Mouse (Mus musculus) hindbrain, embryonic 11.5 days (tissue): ENCODE results near the gene Oca2. TPM values are rescaled to one million over a fixed set of nuclear protein-coding genes. Genes with fewer than 3 reads are reported as not detected.
A peak's percentile ranks its signal among the peaks of the same experiment; 100 is the strongest.

Source experiments
- ATAC-seq: fragments of 200-750 bp; cut with Nextera tagmentation; 2 replicates; pipeline ENCODE4 v1.8.0; 2017; ENCODE audit warnings: mild to moderate bottlenecking, moderate TSS enrichment, moderate library complexity; ENCODE audit not compliant: low FRiP score
- DNase-seq: peaks from one replicate; pipeline ENCODE4 v3.0.0-alpha.2; 2015; ENCODE audit warnings: low spot score
- H3K27ac ChIP-seq: fragments of 300-500 bp; sonication (generic); 2 replicates; pipeline ENCODE4 v1.5.1; 2014; ENCODE audit warnings: mild to moderate bottlenecking, low read depth, low read length
- H3K27me3 ChIP-seq: fragments of 300-500 bp; sonication (generic); 2 replicates; pipeline ENCODE4 v1.6.1; 2014; ENCODE audit warnings: mild to moderate bottlenecking, low read length, moderate library complexity, mixed read lengths; ENCODE audit not compliant: control insufficient read depth, insufficient read depth
- H3K36me3 ChIP-seq: fragments of 300-500 bp; sonication (generic); 2 replicates; pipeline ENCODE4 v1.6.1; 2014; ENCODE audit warnings: mild to moderate bottlenecking, low read length, moderate library complexity, mixed read lengths; ENCODE audit not compliant: control insufficient read depth, insufficient read depth
- H3K4me1 ChIP-seq: fragments of 300-500 bp; sonication (generic); replicated peaks from 2 replicates; pipeline ENCODE4 v1.6.1; 2014; ENCODE audit warnings: low read length, mixed read lengths; ENCODE audit not compliant: control insufficient read depth, insufficient read depth
- H3K4me2 ChIP-seq: fragments of 300-500 bp; sonication (generic); replicated peaks from 2 replicates; pipeline ENCODE4 v1.6.1; 2014; ENCODE audit warnings: mild to moderate bottlenecking, low read depth, low read length
- H3K4me3 ChIP-seq: fragments of 300-500 bp; sonication (generic); 2 replicates; pipeline ENCODE4 v1.5.1; 2014; ENCODE audit warnings: low read depth, low read length
- H3K9ac ChIP-seq: fragments of 300-500 bp; sonication (generic); 2 replicates; pipeline ENCODE4 v1.6.1; 2014; ENCODE audit warnings: low read depth, low read length
- H3K9me3 ChIP-seq: fragments of 300-500 bp; sonication (generic); 2 replicates; pipeline ENCODE4 v1.6.1; 2016; ENCODE audit warnings: low read length; ENCODE audit not compliant: control insufficient read depth
- WGBS: fragments of 180-500 bp; shearing (Covaris S2); extraction: QIAGEN DNeasy Blood & Tissue Kit; methylation state at CpG from one replicate; pipeline ENCODE4 v1.1.7; 2014; 5-methylcytosine and 5-hydroxymethylcytosine counted together
- polyA plus RNA-seq: library from polyadenylated mRNA; unstranded; fragments of >200 nt; fragmentation: Nextera tagmentation; extraction: Ambion mirVana; gene quantifications from 2 replicates; pipeline ENCODE4 v1.2.1, GENCODE M21; 2014

Oca2 gene
- polyA plus RNA-seq, 1 experiment from 2014 or later = 0.56 TPM

DNA sequence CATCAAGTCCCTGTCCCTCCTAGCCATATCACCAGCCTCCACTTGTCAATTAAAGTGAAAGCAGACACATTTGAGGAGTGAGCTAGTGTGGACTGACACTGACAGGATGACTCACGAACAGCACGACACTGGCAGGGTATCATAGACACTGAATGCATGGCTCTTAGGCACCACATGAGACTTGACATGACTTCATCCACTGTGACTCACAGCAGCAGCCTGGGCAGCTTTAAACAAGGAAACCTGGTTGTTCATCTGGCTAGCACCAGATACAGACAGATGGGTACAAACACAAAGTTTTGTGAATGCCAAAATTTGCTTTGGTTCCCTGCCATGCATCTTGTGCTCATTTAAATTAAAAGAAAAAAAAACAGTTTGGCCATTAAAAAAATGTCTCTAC, 182.4 kb downstream of the Oca2 start:
- Histone ChIP-seq H3K27ac (no peak overlapping the region), H3K4me2 (no peak overlapping the region), H3K9me3 (no peaks in the 10 kb centered on the region), H3K4me1 (no peaks in the 10 kb centered on the region), H3K4me3 (no peak overlapping the region), H3K36me3 (no peaks in the 10 kb centered on the region), H3K27me3 (no peaks in the 10 kb centered on the region), H3K9ac (no peak overlapping the region)
- no peak for ATAC-seq
- no peak for DNase-seq
- WGBS = 74% methylated on average over 2 of the region's 2 CpGs

GRCm38 (mm10) chr7:56423548-56423947, 184.0 kb downstream of the Oca2 start:
- Histone ChIP-seq H3K4me3 (no peak overlapping the region), H3K27me3 (no peaks in the 10 kb centered on the region), H3K4me1 (no peaks in the 10 kb centered on the region), H3K4me2 (no peak overlapping the region), H3K9ac (no peak overlapping the region), H3K36me3 (no peaks in the 10 kb centered on the region), H3K9me3 (no peaks in the 10 kb centered on the region), H3K27ac (no peak overlapping the region)
- DNase-seq (no peak), ATAC-seq (no peak)
- WGBS = 94% methylated on average over 2 of the region's 2 CpGs

GRCm38 (mm10) chr7:56460814-56461520, 221.4 kb downstream of the Oca2 start:
- Histone ChIP-seq H3K4me2 (no peak overlapping the region), H3K4me3 (no peak overlapping the region), H3K9me3 (no peaks in the 10 kb centered on the region), H3K27ac (no peak overlapping the region), H3K36me3 (no peaks in the 10 kb centered on the region), H3K9ac (no peak overlapping the region), H3K4me1 (no peaks in the 10 kb centered on the region), H3K27me3 (no peaks in the 10 kb centered on the region)
- peak; percentile 60; the same call in 1 of the 2 replicates for ATAC-seq
- peak; percentile 3 for DNase-seq
- WGBS = 79% methylated on average over 4 of the region's 4 CpGs

GRCm38 (mm10) chr7:56498242-56498641, 258.7 kb downstream of the Oca2 start:
- 73% methylated on average over 2 of the region's 2 CpGs for WGBS
- H3K9me3 ChIP-seq = no peaks in the 10 kb centered on the region
- no peaks in the 10 kb centered on the region for H3K36me3 ChIP-seq
- no peaks in the 10 kb centered on the region for H3K4me1 ChIP-seq
- no peak overlapping the region for H3K27ac ChIP-seq
- no peak overlapping the region for H3K9ac ChIP-seq
- no peaks in the 10 kb centered on the region for H3K27me3 ChIP-seq
- H3K4me2 ChIP-seq = no peak overlapping the region
- H3K4me3 ChIP-seq = no peak overlapping the region
- ATAC-seq (no peak), DNase-seq (no peak)

GRCm38 (mm10) chr7:56499319-56499718, 259.8 kb downstream of the Oca2 start:
- Histone ChIP-seq H3K4me1 (no peaks in the 10 kb centered on the region), H3K27me3 (no peaks in the 10 kb centered on the region), H3K4me2 (no peak overlapping the region), H3K27ac (no peak overlapping the region), H3K9ac (no peak overlapping the region), H3K9me3 (no peaks in the 10 kb centered on the region), H3K4me3 (no peak overlapping the region), H3K36me3 (no peaks in the 10 kb centered on the region)
- 87% methylated on average over 2 of the region's 2 CpGs for WGBS
- no peak for DNase-seq
- ATAC-seq = no peak

DNA sequence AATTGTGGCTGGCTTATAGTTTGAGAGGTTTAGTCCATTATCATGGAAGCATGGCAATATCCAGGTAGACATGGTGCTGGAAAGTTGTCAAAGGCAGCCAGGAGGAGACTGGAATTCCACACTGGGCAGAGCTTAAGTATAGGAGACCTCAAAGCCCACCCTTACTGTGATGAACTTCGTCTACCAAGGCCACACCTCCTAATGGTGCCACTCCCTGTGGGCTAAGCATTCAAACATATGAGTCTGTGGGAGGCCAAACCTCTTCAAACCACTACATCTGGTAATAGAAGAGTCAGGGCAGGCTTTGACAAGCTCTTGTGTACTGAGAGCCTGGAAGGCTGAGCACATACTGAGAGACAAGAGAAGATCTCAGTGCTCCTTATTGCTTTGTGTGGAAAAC, 260.2 kb downstream of the Oca2 start:
- Histone ChIP-seq H3K4me1 (no peaks in the 10 kb centered on the region), H3K9me3 (no peaks in the 10 kb centered on the region), H3K4me3 (no peak overlapping the region), H3K27me3 (no peaks in the 10 kb centered on the region), H3K36me3 (no peaks in the 10 kb centered on the region), H3K4me2 (no peak overlapping the region), H3K9ac (no peak overlapping the region), H3K27ac (no peak overlapping the region)
- no peak for DNase-seq
- ATAC-seq = no peak
- 71% methylated on average over 1 of the region's 1 CpGs for WGBS

DNA sequence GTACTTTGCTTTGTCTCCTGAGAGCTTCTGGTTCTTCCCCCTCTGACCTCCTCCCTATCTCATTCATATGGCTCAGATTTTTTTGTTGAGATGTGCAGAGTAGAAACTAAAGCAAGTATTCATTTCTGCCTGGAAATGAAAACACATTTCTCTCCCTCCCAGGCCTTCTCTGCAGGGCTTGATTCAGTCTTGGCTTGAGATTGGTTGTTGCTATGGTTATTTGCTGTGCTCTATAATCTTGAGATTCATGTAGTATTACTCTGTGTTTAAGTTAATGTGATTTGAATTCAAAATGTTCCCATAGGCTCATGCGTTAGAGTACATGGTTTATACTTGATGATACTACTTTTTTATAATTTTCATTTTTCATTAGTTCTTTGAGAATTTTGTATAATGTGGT, 260.9 kb downstream of the Oca2 start:
- Histone ChIP-seq H3K4me3 (no peak overlapping the region), H3K4me1 (no peaks in the 10 kb centered on the region), H3K27me3 (no peaks in the 10 kb centered on the region), H3K27ac (no peak overlapping the region), H3K9ac (no peak overlapping the region), H3K9me3 (no peaks in the 10 kb centered on the region), H3K36me3 (no peaks in the 10 kb centered on the region), H3K4me2 (no peak overlapping the region)
- DNase-seq = no peak
- no peak for ATAC-seq
- 90% methylated on average over 1 of the region's 1 CpGs for WGBS

GRCm38 (mm10) chr7:56518581-56518980, 279.0 kb downstream of the Oca2 start:
- Histone ChIP-seq H3K27ac (no peak overlapping the region), H3K36me3 (no peaks in the 10 kb centered on the region), H3K9me3 (no peaks in the 10 kb centered on the region), H3K27me3 (no peaks in the 10 kb centered on the region), H3K9ac (no peak overlapping the region), H3K4me1 (no peaks in the 10 kb centered on the region), H3K4me2 (no peak overlapping the region), H3K4me3 (no peak overlapping the region)
- ATAC-seq = 0 out of 2 replicates have a peak, but pooled peaks have one; percentile 17
- DNase-seq = no peak
- WGBS = 27% methylated on average over 1 of the region's 1 CpGs

- no peak overlapping the region for H3K4me2 ChIP-seq
- 3% methylated on average over 5 of the region's 5 CpGs for WGBS
- no peak overlapping the region for H3K9ac ChIP-seq
- H3K27me3 ChIP-seq = no peaks in the 10 kb centered on the region
- H3K9me3 ChIP-seq = no peaks in the 10 kb centered on the region
- DNase-seq (peak; percentile 2), ATAC-seq (no peak)
- no peak overlapping the region for H3K4me3 ChIP-seq
- no peaks in the 10 kb centered on the region for H3K36me3 ChIP-seq
- H3K27ac ChIP-seq = no peak overlapping the region
- no peaks in the 10 kb centered on the region for H3K4me1 ChIP-seq
Observed at GRCm38 (mm10) chr7:56519741-56520140, 280.2 kb downstream of the Oca2 start.
